Mouse (Mus musculus) hindbrain, embryonic 11.5 days (tissue): ENCODE data around the gene Myocd. TPM values are rescaled to one million over a fixed set of nuclear protein-coding genes. Genes with fewer than 3 reads are reported as not detected.

Experiments used
- ATAC-seq: fragments of 200-750 bp; cut with Nextera tagmentation; 2 replicates; pipeline ENCODE4 v1.8.0; 2017; ENCODE audit warnings: mild to moderate bottlenecking, moderate TSS enrichment, moderate library complexity; ENCODE audit not compliant: low FRiP score
- DNase-seq: peaks from one replicate; pipeline ENCODE4 v3.0.0-alpha.2; 2015; ENCODE audit warnings: low spot score
- H3K27ac ChIP-seq: fragments of 300-500 bp; sonication (generic); 2 replicates; pipeline ENCODE4 v1.5.1; 2014; ENCODE audit warnings: mild to moderate bottlenecking, low read depth, low read length
- H3K27me3 ChIP-seq: fragments of 300-500 bp; sonication (generic); 2 replicates; pipeline ENCODE4 v1.6.1; 2014; ENCODE audit warnings: mild to moderate bottlenecking, low read length, moderate library complexity, mixed read lengths; ENCODE audit not compliant: control insufficient read depth, insufficient read depth
- H3K36me3 ChIP-seq: fragments of 300-500 bp; sonication (generic); 2 replicates; pipeline ENCODE4 v1.6.1; 2014; ENCODE audit warnings: mild to moderate bottlenecking, low read length, moderate library complexity, mixed read lengths; ENCODE audit not compliant: control insufficient read depth, insufficient read depth
- H3K4me1 ChIP-seq: fragments of 300-500 bp; sonication (generic); replicated peaks from 2 replicates; pipeline ENCODE4 v1.6.1; 2014; ENCODE audit warnings: low read length, mixed read lengths; ENCODE audit not compliant: control insufficient read depth, insufficient read depth
- H3K4me2 ChIP-seq: fragments of 300-500 bp; sonication (generic); replicated peaks from 2 replicates; pipeline ENCODE4 v1.6.1; 2014; ENCODE audit warnings: mild to moderate bottlenecking, low read depth, low read length
- H3K4me3 ChIP-seq: fragments of 300-500 bp; sonication (generic); 2 replicates; pipeline ENCODE4 v1.5.1; 2014; ENCODE audit warnings: low read depth, low read length
- H3K9ac ChIP-seq: fragments of 300-500 bp; sonication (generic); 2 replicates; pipeline ENCODE4 v1.6.1; 2014; ENCODE audit warnings: low read depth, low read length
- H3K9me3 ChIP-seq: fragments of 300-500 bp; sonication (generic); 2 replicates; pipeline ENCODE4 v1.6.1; 2016; ENCODE audit warnings: low read length; ENCODE audit not compliant: control insufficient read depth
- WGBS: fragments of 180-500 bp; shearing (Covaris S2); extraction: QIAGEN DNeasy Blood & Tissue Kit; methylation state at CpG from one replicate; pipeline ENCODE4 v1.1.7; 2014; 5-methylcytosine and 5-hydroxymethylcytosine counted together
- polyA plus RNA-seq: library from polyadenylated mRNA; unstranded; fragments of >200 nt; fragmentation: Nextera tagmentation; extraction: Ambion mirVana; gene quantifications from 2 replicates; pipeline ENCODE4 v1.2.1, GENCODE M21; 2014

Myocd gene
- polyA plus RNA-seq, 1 experiment from 2014 or later = 1.2 TPM

DNA sequence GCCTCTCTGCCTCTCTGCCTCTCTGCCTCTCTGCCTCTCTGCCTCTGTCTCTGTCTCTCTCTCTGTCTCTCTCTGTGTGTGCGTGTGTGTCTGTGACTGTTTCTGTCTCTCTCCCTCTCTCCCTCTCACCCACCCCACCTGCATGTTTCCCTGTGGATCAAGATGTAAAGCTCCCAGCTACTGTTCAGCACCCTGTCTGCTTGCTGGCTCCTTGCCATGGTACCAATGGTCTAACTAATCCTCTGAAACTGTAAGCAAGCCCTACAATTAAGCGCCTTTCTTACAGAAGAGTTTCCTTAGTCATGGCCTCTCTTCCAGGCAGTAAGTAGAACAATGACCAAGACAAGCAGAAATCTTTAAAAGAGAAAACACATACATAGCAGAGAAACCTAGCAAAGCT is 32.9 kb downstream of the Myocd start:
- no peak overlapping the region for H3K4me2 ChIP-seq
- H3K27me3 ChIP-seq = no peaks in the 10 kb centered on the region
- no peaks in the 10 kb centered on the region for H3K4me1 ChIP-seq
- no peak overlapping the region for H3K4me3 ChIP-seq
- H3K9me3 ChIP-seq = no peaks in the 10 kb centered on the region
- 96% methylated on average over 2 of the region's 2 CpGs for WGBS
- no peak overlapping the region for H3K27ac ChIP-seq
- ATAC-seq (no peak), DNase-seq (no peak)
- H3K9ac ChIP-seq = no peak overlapping the region
- no peaks in the 10 kb centered on the region for H3K36me3 ChIP-seq

- 39% methylated on average over 2 of the region's 2 CpGs for WGBS
- Histone ChIP-seq H3K27ac (no peak overlapping the region), H3K4me2 (no peak overlapping the region), H3K9ac (no peak overlapping the region), H3K36me3 (no peaks in the 10 kb centered on the region), H3K9me3 (no peaks in the 10 kb centered on the region), H3K4me1 (no peaks in the 10 kb centered on the region), H3K27me3 (no peaks in the 10 kb centered on the region), H3K4me3 (no peak overlapping the region)
- ATAC-seq = no peak
- DNase-seq = no peak
Observed at GRCm38 (mm10) chr11:65235374-65235773, 34.4 kb downstream of the Myocd start.

GRCm38 (mm10) chr11:65231771-65232170 is 38.0 kb downstream of the Myocd start:
- H3K36me3 ChIP-seq = no peaks in the 10 kb centered on the region
- H3K4me1 ChIP-seq = no peaks in the 10 kb centered on the region; the same call in 1 of the 2 replicates
- H3K4me2 ChIP-seq = no peak overlapping the region
- H3K9me3 ChIP-seq = no peaks in the 10 kb centered on the region
- H3K9ac ChIP-seq = no peak overlapping the region
- no peaks in the 10 kb centered on the region for H3K27me3 ChIP-seq
- H3K4me3 ChIP-seq = no peak overlapping the region
- ATAC-seq (no peak), DNase-seq (no peak)
- no peak overlapping the region for H3K27ac ChIP-seq
- WGBS = 80% methylated on average over 4 of the region's 4 CpGs

GRCm38 (mm10) chr11:65226766-65227165 is 43.0 kb downstream of the Myocd start:
- H3K9me3 ChIP-seq = no peaks in the 10 kb centered on the region
- no peak for ATAC-seq
- H3K9ac ChIP-seq = no peak overlapping the region
- no peaks in the 10 kb centered on the region for H3K36me3 ChIP-seq
- no peak overlapping the region for H3K4me3 ChIP-seq
- WGBS = 48% methylated on average over 10 of the region's 10 CpGs
- H3K27me3 ChIP-seq = no peaks in the 10 kb centered on the region
- no peak overlapping the region for H3K27ac ChIP-seq
- no peak overlapping the region for H3K4me2 ChIP-seq
- no peaks in the 10 kb centered on the region; the same call in 1 of the 2 replicates for H3K4me1 ChIP-seq
- no peak for DNase-seq

- no peaks in the 10 kb centered on the region for H3K27me3 ChIP-seq
- H3K4me3 ChIP-seq = no peak overlapping the region
- H3K4me2 ChIP-seq = no peak overlapping the region
- H3K36me3 ChIP-seq = no peaks in the 10 kb centered on the region
- ATAC-seq = no peak
- WGBS = 66% methylated on average over 9 of the region's 9 CpGs
- no peak overlapping the region for H3K9ac ChIP-seq
- peak; percentile 34 for DNase-seq
- no peaks in the 10 kb centered on the region for H3K9me3 ChIP-seq
- no peak overlapping the region for H3K27ac ChIP-seq
- no peaks in the 10 kb centered on the region for H3K4me1 ChIP-seq
Observed at GRCm38 (mm10) chr11:65214954-65215629, 54.7 kb downstream of the Myocd start.

DNA sequence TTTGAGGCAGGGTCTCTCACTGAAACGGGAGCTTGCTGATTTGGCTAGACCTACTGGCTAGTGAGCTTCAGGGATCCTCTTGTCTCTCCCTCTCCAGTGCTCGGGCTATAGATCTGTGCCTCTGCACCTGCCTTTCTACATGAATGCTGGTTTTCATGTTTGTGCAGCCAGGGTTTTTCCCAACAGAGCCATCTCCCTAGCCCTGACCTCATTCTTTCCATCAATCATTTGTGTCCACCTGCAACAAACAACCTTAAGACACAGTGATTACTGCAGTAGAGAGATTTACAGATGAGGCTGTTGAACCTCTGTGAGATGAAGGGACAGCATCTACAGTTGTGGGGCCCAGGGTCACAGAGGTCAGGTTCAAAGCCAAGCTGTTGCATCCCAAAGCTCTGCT is 56.0 kb downstream of the Myocd start:
- H3K27ac ChIP-seq = no peak overlapping the region
- H3K36me3 ChIP-seq = no peaks in the 10 kb centered on the region
- no peaks in the 10 kb centered on the region for H3K9me3 ChIP-seq
- no peak overlapping the region for H3K9ac ChIP-seq
- WGBS = 91% methylated on average over 2 of the region's 2 CpGs
- ATAC-seq (no peak), DNase-seq (no peak)
- H3K4me1 ChIP-seq = no peaks in the 10 kb centered on the region
- no peak overlapping the region for H3K4me3 ChIP-seq
- no peak overlapping the region for H3K4me2 ChIP-seq
- no peaks in the 10 kb centered on the region for H3K27me3 ChIP-seq

DNA sequence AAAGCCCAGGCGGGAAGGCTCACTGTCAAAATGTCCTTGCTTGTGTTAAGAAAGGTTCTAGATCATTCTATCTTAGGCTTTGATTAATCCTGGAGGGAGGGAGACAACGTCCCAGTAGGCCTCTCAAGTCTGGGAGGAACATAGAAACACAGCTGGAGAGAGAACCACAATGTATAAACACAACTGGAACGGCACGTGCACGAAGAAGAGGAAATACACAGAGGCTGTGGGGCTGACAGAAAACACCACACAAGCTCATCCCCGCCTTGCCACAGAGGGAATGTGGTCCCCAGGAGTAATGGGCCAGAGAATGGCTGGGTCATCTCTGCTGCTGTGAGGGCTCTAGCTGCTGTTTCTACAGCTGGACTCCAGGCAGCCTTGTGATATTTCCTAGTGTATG is 58.1 kb downstream of the Myocd start:
- Histone ChIP-seq H3K27ac (no peak overlapping the region), H3K27me3 (no peaks in the 10 kb centered on the region), H3K36me3 (no peaks in the 10 kb centered on the region), H3K4me1 (no peaks in the 10 kb centered on the region), H3K9ac (no peak overlapping the region), H3K4me3 (no peak overlapping the region), H3K4me2 (no peak overlapping the region), H3K9me3 (no peaks in the 10 kb centered on the region)
- no peak for DNase-seq
- WGBS = 78% methylated on average over 6 of the region's 6 CpGs
- ATAC-seq = no peak

- Histone ChIP-seq H3K4me3 (no peak overlapping the region), H3K27ac (no peak overlapping the region), H3K9me3 (no peaks in the 10 kb centered on the region), H3K4me2 (no peak overlapping the region), H3K27me3 (no peaks in the 10 kb centered on the region), H3K36me3 (no peaks in the 10 kb centered on the region), H3K4me1 (no peaks in the 10 kb centered on the region), H3K9ac (no peak overlapping the region)
- DNase-seq = no peak
- 59% methylated on average over 6 of the region's 6 CpGs for WGBS
- ATAC-seq = no peak
Observed at GRCm38 (mm10) chr11:65209441-65209840, 60.3 kb downstream of the Myocd start.

DNA sequence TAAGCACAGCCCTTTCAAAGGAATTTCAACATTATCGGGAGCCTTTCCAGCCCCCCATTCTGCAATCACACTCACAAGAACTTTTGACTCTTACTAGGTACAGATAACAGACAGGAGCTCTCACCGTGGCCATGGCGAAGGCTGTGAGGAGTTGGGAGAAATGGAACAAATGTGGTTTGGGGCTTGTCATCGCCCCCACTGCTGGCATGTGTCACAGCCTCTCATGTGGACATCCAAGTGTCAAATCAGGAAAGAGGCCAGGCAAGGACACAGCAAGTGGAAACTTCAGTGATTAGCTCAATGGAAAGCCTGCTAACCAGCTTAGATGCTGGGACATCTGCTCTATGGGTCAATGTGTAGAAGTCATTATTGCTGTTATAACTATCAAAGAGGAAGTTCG is 64.5 kb downstream of the Myocd start:
- no peak for DNase-seq
- Histone ChIP-seq H3K9me3 (no peaks in the 10 kb centered on the region), H3K36me3 (no peaks in the 10 kb centered on the region), H3K4me1 (no peaks in the 10 kb centered on the region), H3K9ac (no peak overlapping the region), H3K27me3 (no peaks in the 10 kb centered on the region), H3K4me3 (no peak overlapping the region), H3K27ac (no peak overlapping the region), H3K4me2 (no peak overlapping the region)
- WGBS = 69% methylated on average over 5 of the region's 5 CpGs
- no peak for ATAC-seq
